Mouse (Mus musculus): ENCODE measurements around the gene Olfr641. TPM values are rescaled to one million over a fixed set of nuclear protein-coding genes. Genes with fewer than 3 reads are reported as not detected.

The Olfr641 gene
- polyA plus RNA-seq (2014; fragmentation: Nextera tagmentation; extraction: Ambion mirVana) = not detected in 2 replicates

DNA sequence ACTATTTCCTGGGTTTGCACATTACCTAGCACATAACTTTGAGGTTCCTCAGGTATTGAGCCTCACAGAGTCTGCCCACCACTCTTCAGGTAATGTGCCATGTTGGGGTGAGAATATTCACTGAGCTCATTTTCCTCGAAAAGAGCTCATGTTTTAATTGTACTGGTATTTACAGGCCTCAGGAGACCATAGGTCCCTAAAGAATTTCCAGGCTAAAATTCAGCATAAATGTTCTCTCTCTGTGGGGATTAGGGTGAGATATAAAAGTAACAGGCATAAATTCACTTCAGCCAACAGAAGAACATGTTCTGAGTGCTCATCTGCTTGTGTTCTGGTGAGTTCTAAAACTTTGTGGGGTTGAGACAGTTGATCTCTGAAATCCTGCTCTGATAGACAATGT, at the start of gene Olfr641:
Olfr641 (plus strand) TSS at position 301 of the 400 bp plus-strand sequence.
- Histone ChIP-seq H3K4me1 (ENCODE audit: control insufficient read depth, insufficient read depth, low read length) (no peaks in the 10 kb centered on the region), H3K9ac (replicated peaks; ENCODE audit: low read length) (no peak within 1 kb of the TSS), H3K36me3 (ENCODE audit: control insufficient read depth, insufficient read depth, low read length) (no peaks in the 10 kb centered on the region), H3K27me3 (ENCODE audit: control insufficient read depth, insufficient read depth, low read length) (no peaks in the 10 kb centered on the region), H3K27ac (replicated peaks; ENCODE audit: low read depth, low read length) (no peak within 1 kb of the TSS), H3K4me2 (ENCODE audit: low read length) (no peak within 1 kb of the TSS), H3K9me3 (ENCODE audit: control insufficient read depth, low read length) (no peaks in the 10 kb centered on the region), H3K4me3 (replicated peaks; ENCODE audit: low read depth, low read length) (no peak within 1 kb of the TSS)
- DNase-seq (no peak), ATAC-seq (ENCODE audit: low FRiP score, low TSS enrichment) (no peak)
- WGBS = 76% methylated on average over 1 of the region's 1 CpGs

- no peaks in the 10 kb centered on the region for H3K4me1 ChIP-seq (ENCODE audit: control insufficient read depth, insufficient read depth, low read length)
- H3K36me3 ChIP-seq (ENCODE audit: control insufficient read depth, insufficient read depth, low read length) = no peaks in the 10 kb centered on the region
- H3K27me3 ChIP-seq (ENCODE audit: control insufficient read depth, insufficient read depth, low read length) = no peaks in the 10 kb centered on the region
- H3K4me2 ChIP-seq (ENCODE audit: low read length) = no peak within 1 kb of the TSS
- H3K9ac ChIP-seq (replicated peaks; ENCODE audit: low read length) = no peak within 1 kb of the TSS
- H3K27ac ChIP-seq (replicated peaks; ENCODE audit: low read depth, low read length) = no peak within 1 kb of the TSS
- ATAC-seq (ENCODE audit: low FRiP score, low TSS enrichment) (no peak), DNase-seq (no peak)
- H3K4me3 ChIP-seq (replicated peaks; ENCODE audit: low read depth, low read length) = no peak within 1 kb of the TSS
- no peaks in the 10 kb centered on the region for H3K9me3 ChIP-seq (ENCODE audit: control insufficient read depth, low read length)
Measured at GRCm38 (mm10) chr7:103998446-103998845, 36.8 kb upstream of the Olfr641 start, which contains the start of gene Olfr638. Gene Olfr638 (plus strand): TSS chr7:103998746.

- H3K4me1 ChIP-seq (ENCODE audit: control insufficient read depth, insufficient read depth, low read length) = no peaks in the 10 kb centered on the region
- no peaks in the 10 kb centered on the region for H3K9me3 ChIP-seq (ENCODE audit: control insufficient read depth, low read length)
- no peak for DNase-seq
- ATAC-seq (ENCODE audit: low FRiP score, low TSS enrichment) = no peak
- no peak overlapping the region for H3K27ac ChIP-seq (replicated peaks; ENCODE audit: low read depth, low read length)
- no peak overlapping the region for H3K4me2 ChIP-seq (ENCODE audit: low read length)
- no peaks in the 10 kb centered on the region for H3K27me3 ChIP-seq (ENCODE audit: control insufficient read depth, insufficient read depth, low read length)
- no peaks in the 10 kb centered on the region for H3K36me3 ChIP-seq (ENCODE audit: control insufficient read depth, insufficient read depth, low read length)
- H3K9ac ChIP-seq (replicated peaks; ENCODE audit: low read length) = no peak overlapping the region
- no peak overlapping the region for H3K4me3 ChIP-seq (replicated peaks; ENCODE audit: low read depth, low read length)
Measured at GRCm38 (mm10) chr7:103999124-103999523, 36.1 kb upstream of the Olfr641 start.

- ATAC-seq (ENCODE audit: low FRiP score, low TSS enrichment) (no peak), DNase-seq (no peak)
- Histone ChIP-seq H3K4me2 (ENCODE audit: low read length) (no peak within 1 kb of the TSS), H3K36me3 (ENCODE audit: control insufficient read depth, insufficient read depth, low read length) (no peaks in the 10 kb centered on the region), H3K27me3 (ENCODE audit: control insufficient read depth, insufficient read depth, low read length) (no peaks in the 10 kb centered on the region), H3K9me3 (ENCODE audit: control insufficient read depth, low read length) (no peaks in the 10 kb centered on the region), H3K27ac (replicated peaks; ENCODE audit: low read depth, low read length) (no peak within 1 kb of the TSS), H3K4me1 (ENCODE audit: control insufficient read depth, insufficient read depth, low read length) (no peaks in the 10 kb centered on the region), H3K9ac (replicated peaks; ENCODE audit: low read length) (no peak within 1 kb of the TSS), H3K4me3 (replicated peaks; ENCODE audit: low read depth, low read length) (no peak within 1 kb of the TSS)
Measured at GRCm38 (mm10) chr7:104017203-104017602, 18.0 kb upstream of the Olfr641 start, which contains the start of gene Olfr639. Gene Olfr639 (minus strand): TSS chr7:104017303.

- no peak overlapping the region for H3K9ac ChIP-seq (replicated peaks; ENCODE audit: low read length)
- H3K4me2 ChIP-seq (ENCODE audit: low read length) = no peak overlapping the region
- ATAC-seq (ENCODE audit: low FRiP score, low TSS enrichment) (no peak), DNase-seq (no peak)
- no peaks in the 10 kb centered on the region for H3K27me3 ChIP-seq (ENCODE audit: control insufficient read depth, insufficient read depth, low read length)
- no peak overlapping the region for H3K27ac ChIP-seq (replicated peaks; ENCODE audit: low read depth, low read length)
- H3K4me1 ChIP-seq (ENCODE audit: control insufficient read depth, insufficient read depth, low read length) = no peaks in the 10 kb centered on the region
- no peak overlapping the region for H3K4me3 ChIP-seq (replicated peaks; ENCODE audit: low read depth, low read length)
- WGBS = 87% methylated on average over 1 of the region's 1 CpGs
- no peaks in the 10 kb centered on the region for H3K9me3 ChIP-seq (ENCODE audit: control insufficient read depth, low read length)
- no peaks in the 10 kb centered on the region for H3K36me3 ChIP-seq (ENCODE audit: control insufficient read depth, insufficient read depth, low read length)
Measured at GRCm38 (mm10) chr7:104018953-104019352, 16.3 kb upstream of the Olfr641 start.

DNA sequence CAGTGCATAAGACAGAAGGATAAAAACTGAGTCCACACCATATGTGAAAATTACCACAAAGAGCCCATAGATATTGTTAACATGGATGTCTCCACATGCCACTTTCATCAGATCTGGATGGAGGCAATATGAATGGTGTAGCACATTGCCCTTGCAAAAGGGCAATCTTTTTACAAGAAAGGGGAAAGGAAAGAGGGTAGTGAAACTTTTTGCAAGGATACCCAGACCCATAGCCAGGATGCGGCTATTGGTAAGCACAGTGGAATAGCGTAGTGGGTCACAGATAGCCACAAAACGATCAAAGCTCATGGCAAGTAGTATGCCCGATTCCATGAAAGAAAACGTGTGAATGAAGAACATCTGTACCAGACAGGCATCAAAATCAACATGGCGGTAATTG, 13.6 kb upstream of the Olfr641 start:
- no peaks in the 10 kb centered on the region for H3K27me3 ChIP-seq (ENCODE audit: control insufficient read depth, insufficient read depth, low read length)
- no peak overlapping the region for H3K4me3 ChIP-seq (replicated peaks; ENCODE audit: low read depth, low read length)
- DNase-seq (no peak), ATAC-seq (ENCODE audit: low FRiP score, low TSS enrichment) (no peak)
- H3K4me1 ChIP-seq (ENCODE audit: control insufficient read depth, insufficient read depth, low read length) = no peaks in the 10 kb centered on the region
- 94% methylated on average over 6 of the region's 6 CpGs for WGBS
- no peaks in the 10 kb centered on the region for H3K36me3 ChIP-seq (ENCODE audit: control insufficient read depth, insufficient read depth, low read length)
- no peak overlapping the region for H3K27ac ChIP-seq (replicated peaks; ENCODE audit: low read depth, low read length)
- H3K9ac ChIP-seq (replicated peaks; ENCODE audit: low read length) = no peak overlapping the region
- no peaks in the 10 kb centered on the region for H3K9me3 ChIP-seq (ENCODE audit: control insufficient read depth, low read length)
- no peak overlapping the region for H3K4me2 ChIP-seq (ENCODE audit: low read length)

DNA sequence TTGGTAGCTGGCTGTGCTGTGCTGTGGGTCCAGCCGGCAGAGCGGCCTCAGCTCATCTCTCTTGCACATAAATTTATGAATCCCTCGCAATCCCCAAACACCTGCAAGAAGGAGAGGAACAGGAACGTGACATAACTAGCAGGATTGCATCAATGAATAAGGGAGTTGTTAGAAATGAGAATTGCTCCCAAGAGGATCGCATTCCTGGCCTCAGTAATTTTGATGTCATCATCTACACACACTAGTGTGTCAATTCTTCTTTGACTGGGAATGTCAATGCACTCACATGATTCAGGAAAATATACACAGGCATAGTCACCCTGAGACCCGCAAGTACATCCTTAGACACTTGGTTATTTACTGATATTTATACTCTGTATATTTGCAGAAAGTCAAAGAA, 9.8 kb upstream of the Olfr641 start, which contains the start of gene Olfr640:
Olfr640 (minus strand) TSS at position 101 of the 400 bp plus-strand sequence.
- no peak for ATAC-seq (ENCODE audit: low FRiP score, low TSS enrichment)

DNA sequence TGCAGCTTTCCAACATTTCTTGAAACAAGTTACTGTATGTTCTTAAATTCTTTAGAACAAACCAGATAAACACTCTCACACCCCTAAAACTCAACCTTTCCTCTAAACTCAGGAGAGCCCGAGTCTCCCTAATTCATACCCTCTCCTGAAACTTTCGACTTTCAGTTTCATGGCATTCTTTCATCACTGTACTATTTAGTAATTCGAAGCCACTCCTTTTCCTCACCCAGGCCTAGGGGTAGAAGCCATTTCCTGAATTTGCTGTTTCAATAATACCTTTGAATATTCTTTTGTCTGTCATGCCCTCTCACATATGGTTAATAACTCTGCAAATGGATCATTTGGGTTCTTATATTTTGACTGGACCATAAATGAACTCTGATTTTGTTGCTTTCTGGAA, 8.3 kb upstream of the Olfr641 start:
- 83% methylated on average over 3 of the region's 3 CpGs for WGBS
- Histone ChIP-seq H3K36me3 (ENCODE audit: control insufficient read depth, insufficient read depth, low read length) (no peaks in the 10 kb centered on the region), H3K4me3 (replicated peaks; ENCODE audit: low read depth, low read length) (no peak overlapping the region), H3K27ac (replicated peaks; ENCODE audit: low read depth, low read length) (no peak overlapping the region), H3K4me1 (ENCODE audit: control insufficient read depth, insufficient read depth, low read length) (no peaks in the 10 kb centered on the region), H3K9ac (replicated peaks; ENCODE audit: low read length) (no peak overlapping the region), H3K4me2 (ENCODE audit: low read length) (no peak overlapping the region), H3K27me3 (ENCODE audit: control insufficient read depth, insufficient read depth, low read length) (no peaks in the 10 kb centered on the region), H3K9me3 (ENCODE audit: control insufficient read depth, low read length) (no peaks in the 10 kb centered on the region)
- no peak for ATAC-seq (ENCODE audit: low FRiP score, low TSS enrichment)
- no peak for DNase-seq

More for the DNA sequence above, 9.8 kb upstream of the Olfr641 start, which contains the start of gene Olfr640:
- WGBS = 85% methylated on average over 6 of the region's 6 CpGs
- no peaks in the 10 kb centered on the region for H3K27me3 ChIP-seq (ENCODE audit: control insufficient read depth, insufficient read depth, low read length)
- H3K9ac ChIP-seq (replicated peaks; ENCODE audit: low read length) = no peak within 1 kb of the TSS
- H3K4me2 ChIP-seq (ENCODE audit: low read length) = no peak within 1 kb of the TSS
- H3K9me3 ChIP-seq (ENCODE audit: control insufficient read depth, low read length) = no peaks in the 10 kb centered on the region
- DNase-seq = no peak
- no peak within 1 kb of the TSS for H3K27ac ChIP-seq (replicated peaks; ENCODE audit: low read depth, low read length)
- H3K36me3 ChIP-seq (ENCODE audit: control insufficient read depth, insufficient read depth, low read length) = no peaks in the 10 kb centered on the region
- no peaks in the 10 kb centered on the region for H3K4me1 ChIP-seq (ENCODE audit: control insufficient read depth, insufficient read depth, low read length)
- no peak within 1 kb of the TSS for H3K4me3 ChIP-seq (replicated peaks; ENCODE audit: low read depth, low read length)

DNA sequence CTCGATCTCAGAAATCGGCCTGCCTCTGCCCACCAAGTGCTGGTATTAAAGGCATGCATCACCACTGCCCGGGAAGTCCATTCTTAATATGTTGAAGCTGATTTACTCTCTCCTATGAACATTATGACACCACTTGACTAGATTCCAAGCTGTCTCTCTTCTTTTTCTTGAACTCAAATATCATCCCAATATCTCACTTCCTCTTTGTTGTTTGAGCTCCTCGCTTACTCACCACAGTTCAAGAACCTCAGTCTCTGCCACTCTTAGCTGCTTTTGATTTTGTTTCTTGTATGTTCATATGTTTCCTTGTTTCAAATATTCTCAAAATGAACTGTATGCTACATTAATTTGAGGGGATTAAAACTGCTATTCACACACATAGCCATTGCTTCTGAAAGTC, 15.5 kb downstream of the Olfr641 start:
- no peak overlapping the region for H3K4me3 ChIP-seq (replicated peaks; ENCODE audit: low read depth, low read length)
- H3K36me3 ChIP-seq (ENCODE audit: control insufficient read depth, insufficient read depth, low read length) = no peaks in the 10 kb centered on the region
- H3K27me3 ChIP-seq (ENCODE audit: control insufficient read depth, insufficient read depth, low read length) = no peaks in the 10 kb centered on the region
- 92% methylated on average over 4 of the region's 4 CpGs for WGBS
- no peak overlapping the region for H3K9ac ChIP-seq (replicated peaks; ENCODE audit: low read length)
- no peaks in the 10 kb centered on the region for H3K4me1 ChIP-seq (ENCODE audit: control insufficient read depth, insufficient read depth, low read length)
- no peak overlapping the region for H3K27ac ChIP-seq (replicated peaks; ENCODE audit: low read depth, low read length)
- H3K9me3 ChIP-seq (ENCODE audit: control insufficient read depth, low read length) = no peaks in the 10 kb centered on the region
- H3K4me2 ChIP-seq (ENCODE audit: low read length) = no peak overlapping the region
- no peak for ATAC-seq (ENCODE audit: low FRiP score, low TSS enrichment)
- DNase-seq = no peak

All from midbrain, embryonic 14.5 days (tissue).